Mouse (Mus musculus) intestine, postnatal 0 days (tissue): ENCODE data around the gene Asah2. TPM values are rescaled to one million over a fixed set of nuclear protein-coding genes. Genes with fewer than 3 reads are reported as not detected.

Experiments
- ATAC-seq: fragments of 200-750 bp; cut with Nextera tagmentation; 2 replicates; pipeline ENCODE4 v1.8.0; 2017; ENCODE audit warnings: mild to moderate bottlenecking, moderate TSS enrichment, moderate library complexity
- H3K27ac ChIP-seq: fragments of 300-500 bp; sonication (generic); 2 replicates; pipeline ENCODE4 v1.5.1; 2014; ENCODE audit warnings: mild to moderate bottlenecking, low read depth, low read length, moderate library complexity
- H3K27me3 ChIP-seq: fragments of 300-500 bp; sonication (generic); replicated peaks from 2 replicates; pipeline ENCODE4 v1.6.1; 2014; ENCODE audit warnings: low read length, mixed read lengths; ENCODE audit not compliant: control insufficient read depth, insufficient read depth
- H3K36me3 ChIP-seq: fragments of 300-500 bp; sonication (generic); 2 replicates; pipeline ENCODE4 v1.6.1; 2014; ENCODE audit warnings: mild to moderate bottlenecking, moderate library complexity; ENCODE audit not compliant: control insufficient read depth, insufficient read depth
- H3K4me1 ChIP-seq: fragments of 300-500 bp; sonication (generic); replicated peaks from 2 replicates; pipeline ENCODE4 v1.6.1; 2014; ENCODE audit warnings: antibody characterized with exemption, low read length, mixed read lengths; ENCODE audit not compliant: control insufficient read depth, insufficient read depth
- H3K4me2 ChIP-seq: fragments of 300-500 bp; sonication (generic); replicated peaks from 2 replicates; pipeline ENCODE4 v1.6.1; 2014; ENCODE audit warnings: low read depth, mild to moderate bottlenecking, moderate library complexity
- H3K4me3 ChIP-seq: fragments of 300-500 bp; sonication (generic); 2 replicates; pipeline ENCODE4 v1.5.1; 2014; ENCODE audit warnings: low read depth, low read length
- H3K9ac ChIP-seq: fragments of 300-500 bp; sonication (generic); 2 replicates; pipeline ENCODE4 v1.6.1; 2014; ENCODE audit warnings: mild to moderate bottlenecking, low read depth, low read length
- H3K9me3 ChIP-seq: fragments of 300-500 bp; sonication (generic); 2 replicates; pipeline ENCODE4 v1.6.1; 2016; ENCODE audit warnings: mixed run types; ENCODE audit not compliant: control insufficient read depth
- CTCF ChIP-seq: sonication (generic); IDR thresholded peaks from 2 replicates; pipeline ENCODE4 v1.5.1; 2016; ENCODE audit warnings: low read depth, mild to moderate bottlenecking, control low read depth, antibody characterized with exemption, moderate library complexity
- WGBS: fragments of 180-500 bp; shearing (Covaris S2); extraction: QIAGEN DNeasy Blood & Tissue Kit; methylation state at CpG from one replicate; pipeline ENCODE4 v1.1.7; 2014; 5-methylcytosine and 5-hydroxymethylcytosine counted together
- polyA plus RNA-seq: library from polyadenylated mRNA; unstranded; fragments of >200 nt; fragmentation: Nextera tagmentation; extraction: Ambion mirVana; gene quantifications from 2 replicates; pipeline ENCODE4 v1.2.1, GENCODE M21; 2015

Gene Asah2
- polyA plus RNA-seq, 1 experiment from 2014 or later = 22.8 TPM

- H3K4me2 ChIP-seq = no peak overlapping the region
- H3K9ac ChIP-seq = no peak overlapping the region
- H3K4me3 ChIP-seq = no peak overlapping the region
- no peaks in the 10 kb centered on the region for H3K27me3 ChIP-seq
- no peak for TF ChIP-seq CTCF
- no peak overlapping the region for H3K27ac ChIP-seq
- no peak for ATAC-seq
- H3K9me3 ChIP-seq = no peaks in the 10 kb centered on the region
- H3K4me1 ChIP-seq = no peaks in the 10 kb centered on the region
- WGBS = 59% methylated on average over 8 of the region's 8 CpGs
- H3K36me3 ChIP-seq = peaks cover 31% of the 10 kb centered on the region
Observed at GRCm38 (mm10) chr19:32019722-32020121, 88.3 kb downstream of the Asah2 start.

DNA sequence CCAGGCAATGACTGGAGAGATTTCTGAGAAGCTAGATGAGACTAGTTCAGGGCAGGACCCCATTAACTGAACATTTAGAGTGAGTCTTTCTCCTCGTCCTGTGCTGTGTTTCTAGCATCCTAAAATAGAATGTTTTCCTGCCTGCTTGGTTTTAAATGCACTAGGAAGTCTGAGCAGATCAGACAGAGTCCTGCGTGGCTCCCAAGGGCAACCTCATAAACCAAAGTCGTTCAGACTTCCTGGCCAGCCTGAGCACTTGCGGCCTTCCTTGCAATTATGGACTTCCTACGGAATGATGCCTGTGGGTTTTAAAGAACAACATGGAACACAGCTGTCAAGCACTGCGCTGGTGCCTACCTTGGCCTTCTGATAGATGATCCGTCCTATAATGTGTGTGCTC, 89.4 kb downstream of the Asah2 start:
- Histone ChIP-seq H3K36me3 (peaks cover 27% of the 10 kb centered on the region), H3K4me2 (no peak overlapping the region), H3K9ac (no peak overlapping the region), H3K4me3 (no peak overlapping the region), H3K4me1 (no peaks in the 10 kb centered on the region), H3K27me3 (no peaks in the 10 kb centered on the region), H3K27ac (no peak overlapping the region), H3K9me3 (no peaks in the 10 kb centered on the region)
- no peak for TF ChIP-seq CTCF
- ATAC-seq = no peak
- WGBS = 39% methylated on average over 7 of the region's 7 CpGs

GRCm38 (mm10) chr19:32018053-32018452, 90.0 kb downstream of the Asah2 start:
- H3K4me2 ChIP-seq = no peak overlapping the region
- 72% methylated on average over 5 of the region's 5 CpGs for WGBS
- H3K4me3 ChIP-seq = no peak overlapping the region
- no peak overlapping the region for H3K9ac ChIP-seq
- H3K27ac ChIP-seq = no peak overlapping the region
- no peaks in the 10 kb centered on the region for H3K4me1 ChIP-seq
- peak; percentile 74 for ATAC-seq
- no peak for TF ChIP-seq CTCF
- no peaks in the 10 kb centered on the region for H3K27me3 ChIP-seq
- H3K9me3 ChIP-seq = no peaks in the 10 kb centered on the region
- peaks cover 31% of the 10 kb centered on the region for H3K36me3 ChIP-seq

DNA sequence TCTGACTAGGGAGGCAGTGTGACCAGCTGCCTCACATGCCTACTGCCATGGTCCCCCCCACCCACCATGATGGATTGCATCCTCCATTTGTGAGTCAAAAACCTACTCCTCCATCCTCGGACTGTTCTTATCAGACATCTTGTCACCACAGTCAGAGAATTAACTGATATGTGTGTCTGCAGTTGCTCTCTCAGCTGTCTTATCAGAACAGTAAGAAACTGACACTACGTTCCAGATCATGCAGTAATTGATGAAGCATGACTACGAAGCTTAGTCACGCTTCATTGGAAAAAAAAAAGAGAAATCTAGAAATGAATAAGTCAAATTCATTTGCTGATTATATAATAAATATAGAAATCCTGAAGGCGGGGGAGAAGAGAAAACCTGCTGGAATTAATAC, 105.4 kb downstream of the Asah2 start:
- no peak overlapping the region for H3K4me2 ChIP-seq
- no peaks in the 10 kb centered on the region for H3K4me1 ChIP-seq
- no peak overlapping the region for H3K4me3 ChIP-seq
- WGBS = 68% methylated on average over 5 of the region's 5 CpGs
- no peak for TF ChIP-seq CTCF
- no peak for ATAC-seq
- no peak overlapping the region for H3K9ac ChIP-seq
- H3K9me3 ChIP-seq = no peaks in the 10 kb centered on the region
- no peaks in the 10 kb centered on the region for H3K27me3 ChIP-seq
- no peak overlapping the region for H3K27ac ChIP-seq
- peaks cover 27% of the 10 kb centered on the region for H3K36me3 ChIP-seq

DNA sequence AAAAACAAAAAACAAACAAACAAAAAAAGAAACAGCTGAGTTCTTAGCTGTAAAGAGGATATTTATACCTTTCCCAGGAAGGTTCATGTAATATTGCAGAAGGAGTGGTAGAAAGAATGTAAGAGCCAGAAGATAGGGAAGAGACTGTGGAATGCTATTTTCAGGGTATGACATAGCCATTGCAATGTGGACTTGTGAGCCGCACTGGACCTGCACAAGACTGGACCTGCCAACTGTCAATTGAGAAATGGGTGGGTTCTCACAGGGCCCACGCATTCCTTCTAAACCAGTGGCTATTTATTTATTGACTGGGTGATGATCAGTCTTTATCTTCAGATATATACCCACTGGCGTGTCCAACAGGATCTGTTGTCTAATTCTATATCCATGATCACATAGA, 111.1 kb downstream of the Asah2 start:
- Histone ChIP-seq H3K9me3 (no peaks in the 10 kb centered on the region), H3K27ac (no peak overlapping the region), H3K36me3 (peaks cover 11% of the 10 kb centered on the region), H3K4me1 (no peaks in the 10 kb centered on the region), H3K9ac (no peak overlapping the region), H3K4me2 (no peak overlapping the region), H3K4me3 (no peak overlapping the region), H3K27me3 (no peaks in the 10 kb centered on the region)
- 91% methylated on average over 3 of the region's 3 CpGs for WGBS
- no peak for TF ChIP-seq CTCF
- ATAC-seq = no peak

GRCm38 (mm10) chr19:31991057-31991456, 117.0 kb downstream of the Asah2 start:
- no peak for ATAC-seq
- Histone ChIP-seq H3K4me2 (no peak overlapping the region), H3K27ac (no peak overlapping the region), H3K9ac (no peak overlapping the region), H3K36me3 (peaks cover 3% of the 10 kb centered on the region; the same call in 1 of the 2 replicates), H3K27me3 (no peaks in the 10 kb centered on the region), H3K4me1 (no peaks in the 10 kb centered on the region), H3K9me3 (no peaks in the 10 kb centered on the region), H3K4me3 (no peak overlapping the region)
- TF ChIP-seq CTCF = no peak
- WGBS = 83% methylated on average over 6 of the region's 6 CpGs

GRCm38 (mm10) chr19:31975882-31976281, 132.1 kb downstream of the Asah2 start:
- no peak for ATAC-seq
- H3K4me3 ChIP-seq = no peak overlapping the region
- H3K27ac ChIP-seq = no peak overlapping the region
- no peak for TF ChIP-seq CTCF
- no peaks in the 10 kb centered on the region for H3K9me3 ChIP-seq
- no peaks in the 10 kb centered on the region for H3K36me3 ChIP-seq
- H3K4me2 ChIP-seq = no peak overlapping the region
- WGBS = 71% methylated on average over 2 of the region's 2 CpGs
- H3K4me1 ChIP-seq = no peaks in the 10 kb centered on the region
- H3K27me3 ChIP-seq = no peaks in the 10 kb centered on the region
- H3K9ac ChIP-seq = no peak overlapping the region
